Mouse (Mus musculus): Measurements from ENCODE around the gene Spsb1. TPM values are rescaled to one million over a fixed set of nuclear protein-coding genes. Genes with fewer than 3 reads are reported as not detected.

The Spsb1 gene
- polyA plus RNA-seq, 1 experiment from 2014 or later, result 3.1 TPM

- ATAC-seq (replicated peaks; ENCODE audit: low FRiP score) (no peak; the same call in 1 of the 2 replicates), DNase-seq (ENCODE audit: low spot score) (no peak)
- WGBS, result 51% methylated on average over 9 of the region's 9 CpGs
- H3K36me3 ChIP-seq (ENCODE audit: control insufficient read depth, insufficient read depth, low read length), result no peaks in the 10 kb centered on the region
- H3K27me3 ChIP-seq (replicated peaks; ENCODE audit: control insufficient read depth, insufficient read depth, low read length), result no peaks in the 10 kb centered on the region; the same call in 1 of the 2 replicates
- no peak overlapping the region for H3K9ac ChIP-seq (ENCODE audit: low read depth, low read length)
- H3K27ac ChIP-seq (ENCODE audit: low read depth, low read length), result no peak overlapping the region; the same call in 1 of the 2 replicates
- peak overlapping the region; percentile 65 for H3K4me2 ChIP-seq
- peak overlapping the region; percentile 25 for H3K4me3 ChIP-seq (ENCODE audit: low read depth, low read length)
- H3K4me1 ChIP-seq (replicated peaks; ENCODE audit: control insufficient read depth, insufficient read depth, low read length), result peaks cover 14% of the 10 kb centered on the region
- no peaks in the 10 kb centered on the region for H3K9me3 ChIP-seq (ENCODE audit: control insufficient read depth, low read length)
Measured at GRCm38 (mm10) chr4:149854770-149855169, 100.1 kb downstream of the Spsb1 start.

- H3K36me3 ChIP-seq (ENCODE audit: control insufficient read depth, insufficient read depth, low read length), result no peaks in the 10 kb centered on the region
- peak overlapping the region; percentile 25 for H3K4me3 ChIP-seq (ENCODE audit: low read depth, low read length)
- no peak overlapping the region; the same call in 1 of the 2 replicates for H3K27ac ChIP-seq (ENCODE audit: low read depth, low read length)
- H3K9me3 ChIP-seq (ENCODE audit: control insufficient read depth, low read length), result no peaks in the 10 kb centered on the region
- DNase-seq (ENCODE audit: low spot score) (no peak), ATAC-seq (replicated peaks; ENCODE audit: low FRiP score) (peak; percentile 70)
- 3% methylated on average over 21 of the region's 21 CpGs for WGBS
- peak overlapping the region; percentile 65 for H3K4me2 ChIP-seq
- peaks cover 14% of the 10 kb centered on the region for H3K4me1 ChIP-seq (replicated peaks; ENCODE audit: control insufficient read depth, insufficient read depth, low read length)
- H3K27me3 ChIP-seq (replicated peaks; ENCODE audit: control insufficient read depth, insufficient read depth, low read length), result no peaks in the 10 kb centered on the region; the same call in 1 of the 2 replicates
- no peak overlapping the region for H3K9ac ChIP-seq (ENCODE audit: low read depth, low read length)
Measured at GRCm38 (mm10) chr4:149854301-149854708, 100.5 kb downstream of the Spsb1 start.

- no peaks in the 10 kb centered on the region; the same call in 1 of the 2 replicates for H3K27me3 ChIP-seq (replicated peaks; ENCODE audit: control insufficient read depth, insufficient read depth, low read length)
- 62% methylated on average over 4 of the region's 4 CpGs for WGBS
- H3K27ac ChIP-seq (ENCODE audit: low read depth, low read length), result no peak overlapping the region
- H3K9me3 ChIP-seq (ENCODE audit: control insufficient read depth, low read length), result no peaks in the 10 kb centered on the region
- peak overlapping the region; percentile 65 for H3K4me2 ChIP-seq
- peaks cover 14% of the 10 kb centered on the region for H3K4me1 ChIP-seq (replicated peaks; ENCODE audit: control insufficient read depth, insufficient read depth, low read length)
- H3K4me3 ChIP-seq (ENCODE audit: low read depth, low read length), result no peak overlapping the region
- H3K36me3 ChIP-seq (ENCODE audit: control insufficient read depth, insufficient read depth, low read length), result no peaks in the 10 kb centered on the region
- ATAC-seq (replicated peaks; ENCODE audit: low FRiP score), result no peak
- no peak for DNase-seq (ENCODE audit: low spot score)
- H3K9ac ChIP-seq (ENCODE audit: low read depth, low read length), result no peak overlapping the region
Measured at GRCm38 (mm10) chr4:149853698-149854284, 101.1 kb downstream of the Spsb1 start.

- DNase-seq (ENCODE audit: low spot score) (no peak), ATAC-seq (replicated peaks; ENCODE audit: low FRiP score) (no peak)
- no peak overlapping the region for H3K4me3 ChIP-seq (ENCODE audit: low read depth, low read length)
- H3K36me3 ChIP-seq (ENCODE audit: control insufficient read depth, insufficient read depth, low read length), result no peaks in the 10 kb centered on the region
- WGBS, result 71% methylated on average over 8 of the region's 8 CpGs
- H3K9ac ChIP-seq (ENCODE audit: low read depth, low read length), result no peak overlapping the region
- no peak overlapping the region for H3K27ac ChIP-seq (ENCODE audit: low read depth, low read length)
- H3K27me3 ChIP-seq (replicated peaks; ENCODE audit: control insufficient read depth, insufficient read depth, low read length), result peaks cover 2% of the 10 kb centered on the region; the same call in 1 of the 2 replicates
- H3K4me2 ChIP-seq, result no peak overlapping the region
- H3K9me3 ChIP-seq (ENCODE audit: control insufficient read depth, low read length), result no peaks in the 10 kb centered on the region
- peaks cover 13% of the 10 kb centered on the region for H3K4me1 ChIP-seq (replicated peaks; ENCODE audit: control insufficient read depth, insufficient read depth, low read length)
Measured at GRCm38 (mm10) chr4:149851554-149851953, 103.3 kb downstream of the Spsb1 start.

GRCm38 (mm10) chr4:149850674-149851073 lies 104.2 kb downstream of the Spsb1 start:
- no peak overlapping the region for H3K9ac ChIP-seq (ENCODE audit: low read depth, low read length)
- no peaks in the 10 kb centered on the region for H3K36me3 ChIP-seq (ENCODE audit: control insufficient read depth, insufficient read depth, low read length)
- H3K27me3 ChIP-seq (replicated peaks; ENCODE audit: control insufficient read depth, insufficient read depth, low read length), result 0 out of 2 replicates have a peak, but pooled peaks cover 2% of the 10 kb centered on the region
- 49% methylated on average over 10 of the region's 10 CpGs for WGBS
- H3K4me1 ChIP-seq (replicated peaks; ENCODE audit: control insufficient read depth, insufficient read depth, low read length), result peaks cover 10% of the 10 kb centered on the region
- DNase-seq (ENCODE audit: low spot score) (no peak), ATAC-seq (replicated peaks; ENCODE audit: low FRiP score) (no peak)
- no peak overlapping the region for H3K4me2 ChIP-seq
- no peak overlapping the region for H3K4me3 ChIP-seq (ENCODE audit: low read depth, low read length)
- no peaks in the 10 kb centered on the region for H3K9me3 ChIP-seq (ENCODE audit: control insufficient read depth, low read length)
- H3K27ac ChIP-seq (ENCODE audit: low read depth, low read length), result no peak overlapping the region

GRCm38 (mm10) chr4:149850045-149850444 lies 104.8 kb downstream of the Spsb1 start:
- 74% methylated on average over 7 of the region's 7 CpGs for WGBS
- H3K4me1 ChIP-seq (replicated peaks; ENCODE audit: control insufficient read depth, insufficient read depth, low read length), result peaks cover 7% of the 10 kb centered on the region
- H3K36me3 ChIP-seq (ENCODE audit: control insufficient read depth, insufficient read depth, low read length), result no peaks in the 10 kb centered on the region
- H3K9ac ChIP-seq (ENCODE audit: low read depth, low read length), result no peak overlapping the region
- 0 out of 2 replicates have a peak, but pooled peaks cover 2% of the 10 kb centered on the region for H3K27me3 ChIP-seq (replicated peaks; ENCODE audit: control insufficient read depth, insufficient read depth, low read length)
- H3K27ac ChIP-seq (ENCODE audit: low read depth, low read length), result no peak overlapping the region
- ATAC-seq (replicated peaks; ENCODE audit: low FRiP score), result no peak
- DNase-seq (ENCODE audit: low spot score), result no peak
- no peaks in the 10 kb centered on the region for H3K9me3 ChIP-seq (ENCODE audit: control insufficient read depth, low read length)
- no peak overlapping the region for H3K4me2 ChIP-seq
- H3K4me3 ChIP-seq (ENCODE audit: low read depth, low read length), result no peak overlapping the region

- DNase-seq (ENCODE audit: low spot score) (no peak), ATAC-seq (replicated peaks; ENCODE audit: low FRiP score) (no peak)
- Histone ChIP-seq H3K36me3 (ENCODE audit: control insufficient read depth, insufficient read depth, low read length) (no peaks in the 10 kb centered on the region), H3K9ac (ENCODE audit: low read depth, low read length) (no peak overlapping the region), H3K4me1 (replicated peaks; ENCODE audit: control insufficient read depth, insufficient read depth, low read length) (no peaks in the 10 kb centered on the region; the same call in 1 of the 2 replicates), H3K4me2 (no peak overlapping the region), H3K27ac (ENCODE audit: low read depth, low read length) (no peak overlapping the region), H3K4me3 (ENCODE audit: low read depth, low read length) (no peak overlapping the region), H3K27me3 (replicated peaks; ENCODE audit: control insufficient read depth, insufficient read depth, low read length) (peaks cover 2% of the 10 kb centered on the region; the same call in 1 of the 2 replicates), H3K9me3 (ENCODE audit: control insufficient read depth, low read length) (no peaks in the 10 kb centered on the region)
- WGBS, result 83% methylated on average over 5 of the region's 5 CpGs
Measured at GRCm38 (mm10) chr4:149849035-149849434, 105.8 kb downstream of the Spsb1 start.

- Histone ChIP-seq H3K9ac (ENCODE audit: low read depth, low read length) (no peak overlapping the region), H3K36me3 (ENCODE audit: control insufficient read depth, insufficient read depth, low read length) (no peaks in the 10 kb centered on the region), H3K4me3 (ENCODE audit: low read depth, low read length) (no peak overlapping the region), H3K27me3 (replicated peaks; ENCODE audit: control insufficient read depth, insufficient read depth, low read length) (peaks cover 4% of the 10 kb centered on the region; the same call in 1 of the 2 replicates), H3K27ac (ENCODE audit: low read depth, low read length) (no peak overlapping the region), H3K4me1 (replicated peaks; ENCODE audit: control insufficient read depth, insufficient read depth, low read length) (no peaks in the 10 kb centered on the region; the same call in 1 of the 2 replicates), H3K4me2 (no peak overlapping the region), H3K9me3 (ENCODE audit: control insufficient read depth, low read length) (no peaks in the 10 kb centered on the region)
- WGBS, result 73% methylated on average over 22 of the region's 22 CpGs
- no peak for ATAC-seq (replicated peaks; ENCODE audit: low FRiP score)
- no peak for DNase-seq (ENCODE audit: low spot score)
Measured at GRCm38 (mm10) chr4:149846861-149847631, 107.8 kb downstream of the Spsb1 start.

Measured in liver, embryonic 11.5 days (tissue).